Mouse (Mus musculus) yolk sac, embryonic 10.5 days (tissue): ENCODE data around the gene Trim25.
"Not testable (repeated sequence)": the region's sequence is repeated elsewhere in the genome, so short reads cannot be mapped to it uniquely, and the experiment has no call there.

ENCODE experiments used
- DNase-seq: peaks from one replicate; pipeline ENCODE4 v3.0.0-alpha.2; 2017; ENCODE audit warnings: low spot score

Gene Trim25

GRCm38 (mm10) chr11:88994492-88994891 lies 4.7 kb upstream of the Trim25 start:
- DNase-seq, result no peak

- DNase-seq, result no peak
Observed at GRCm38 (mm10) chr11:88995616-88996015, 3.6 kb upstream of the Trim25 start.

- DNase-seq, result no peak
Observed at GRCm38 (mm10) chr11:88996427-88996826, 2.7 kb upstream of the Trim25 start.

GRCm38 (mm10) chr11:88997343-88997742 lies 1.8 kb upstream of the Trim25 start:
- not testable (repeated sequence) for DNase-seq

- DNase-seq, result no peak
Observed at GRCm38 (mm10) chr11:88998406-88998805, 770 bp upstream of the Trim25 start.

GRCm38 (mm10) chr11:88999723-89000526 lies 749 bp downstream of the Trim25 start:
- DNase-seq, result peak; percentile 53

GRCm38 (mm10) chr11:89000527-89000819 lies 1.3 kb downstream of the Trim25 start:
- DNase-seq, result no peak

- DNase-seq, result no peak
Observed at GRCm38 (mm10) chr11:89001569-89001968, 2.4 kb downstream of the Trim25 start.

GRCm38 (mm10) chr11:89002068-89002467 lies 2.9 kb downstream of the Trim25 start:
- DNase-seq, result no peak

- DNase-seq, result no peak
Observed at GRCm38 (mm10) chr11:89002621-89003020, 3.4 kb downstream of the Trim25 start.

GRCm38 (mm10) chr11:89003078-89003477 lies 3.9 kb downstream of the Trim25 start:
- DNase-seq, result peak; percentile 74

- DNase-seq, result no peak
Observed at GRCm38 (mm10) chr11:89003726-89004125, 4.5 kb downstream of the Trim25 start.

GRCm38 (mm10) chr11:89005473-89005872 lies 6.3 kb downstream of the Trim25 start:
- no peak for DNase-seq

- no peak for DNase-seq
Observed at GRCm38 (mm10) chr11:89006404-89006803, 7.2 kb downstream of the Trim25 start.

- DNase-seq, result no peak
Observed at GRCm38 (mm10) chr11:89007582-89007981, 8.4 kb downstream of the Trim25 start.

GRCm38 (mm10) chr11:89009066-89009465 lies 9.9 kb downstream of the Trim25 start:
- DNase-seq, result no peak

GRCm38 (mm10) chr11:89009496-89009895 lies 10.3 kb downstream of the Trim25 start:
- no peak for DNase-seq

- peak; percentile 81 for DNase-seq
Observed at GRCm38 (mm10) chr11:89012241-89012640, 13.1 kb downstream of the Trim25 start.

- peak; percentile 74 for DNase-seq
Observed at GRCm38 (mm10) chr11:89017514-89018182, 18.5 kb downstream of the Trim25 start.

- DNase-seq, result peak; percentile 84
Observed at GRCm38 (mm10) chr11:89020681-89021305, 21.6 kb downstream of the Trim25 start.

- no peak for DNase-seq
Observed at GRCm38 (mm10) chr11:89021687-89022086, 22.5 kb downstream of the Trim25 start.

GRCm38 (mm10) chr11:89022120-89022731 lies 23.1 kb downstream of the Trim25 start:
- DNase-seq, result peak; percentile 55

GRCm38 (mm10) chr11:89023477-89023876 lies 24.3 kb downstream of the Trim25 start:
- DNase-seq, result peak; percentile 66
